Mouse (Mus musculus): ENCODE measurements around the gene 1110051M20Rik.

The 1110051M20Rik gene

GRCm38 (mm10) chr2:91457656-91458251 lies 13.2 kb upstream of the 1110051M20Rik start:
- DNase-seq (ENCODE audit: low read depth, low spot score), result no peak

- DNase-seq (ENCODE audit: low read depth, low spot score), result no peak
Measured at GRCm38 (mm10) chr2:91457259-91457655, 12.8 kb upstream of the 1110051M20Rik start, which contains the start of gene Lrp4. Gene Lrp4, plus strand, starts transcription at chr2:91457511.

- DNase-seq (ENCODE audit: low read depth, low spot score), result no peak
Measured at GRCm38 (mm10) chr2:91456491-91457100, 12.1 kb upstream of the 1110051M20Rik start.

GRCm38 (mm10) chr2:91455826-91456225 lies 11.3 kb upstream of the 1110051M20Rik start:
- DNase-seq (ENCODE audit: low read depth, low spot score), result peak; percentile 60

- no peak for DNase-seq (ENCODE audit: low read depth, low spot score)
Measured at GRCm38 (mm10) chr2:91454434-91454833, 9.9 kb upstream of the 1110051M20Rik start.

- DNase-seq (ENCODE audit: low read depth, low spot score), result no peak
Measured at GRCm38 (mm10) chr2:91453231-91454075, 8.9 kb upstream of the 1110051M20Rik start.

- no peak for DNase-seq (ENCODE audit: low read depth, low spot score)
Measured at GRCm38 (mm10) chr2:91452658-91453057, 8.2 kb upstream of the 1110051M20Rik start.

- no peak for DNase-seq (ENCODE audit: low read depth, low spot score)
Measured at GRCm38 (mm10) chr2:91450316-91450715, 5.8 kb upstream of the 1110051M20Rik start.

GRCm38 (mm10) chr2:91449662-91450061 lies 5.2 kb upstream of the 1110051M20Rik start:
- no peak for DNase-seq (ENCODE audit: low read depth, low spot score)

GRCm38 (mm10) chr2:91442241-91442640 lies 2.3 kb downstream of the 1110051M20Rik start:
- no peak for DNase-seq (ENCODE audit: low read depth, low spot score)

- no peak for DNase-seq (ENCODE audit: low read depth, low spot score)
Measured at GRCm38 (mm10) chr2:91441715-91442114, 2.8 kb downstream of the 1110051M20Rik start.

- DNase-seq (ENCODE audit: low read depth, low spot score), result no peak
Measured at GRCm38 (mm10) chr2:91440686-91441085, 3.8 kb downstream of the 1110051M20Rik start.

GRCm38 (mm10) chr2:91439876-91440275 lies 4.6 kb downstream of the 1110051M20Rik start:
- no peak for DNase-seq (ENCODE audit: low read depth, low spot score)

- no peak for DNase-seq (ENCODE audit: low read depth, low spot score)
Measured at GRCm38 (mm10) chr2:91439271-91439670, 5.2 kb downstream of the 1110051M20Rik start.

GRCm38 (mm10) chr2:91437116-91437815 lies 7.2 kb downstream of the 1110051M20Rik start:
- no peak for DNase-seq (ENCODE audit: low read depth, low spot score)

- no peak for DNase-seq (ENCODE audit: low read depth, low spot score)
Measured at GRCm38 (mm10) chr2:91436713-91437112, 7.8 kb downstream of the 1110051M20Rik start.

- DNase-seq (ENCODE audit: low read depth, low spot score), result no peak
Measured at GRCm38 (mm10) chr2:91430600-91430919, 13.9 kb downstream of the 1110051M20Rik start.

GRCm38 (mm10) chr2:91429915-91430599 lies 14.4 kb downstream of the 1110051M20Rik start:
- DNase-seq (ENCODE audit: low read depth, low spot score), result no peak

- no peak for DNase-seq (ENCODE audit: low read depth, low spot score)
Measured at GRCm38 (mm10) chr2:91429146-91429545, 15.4 kb downstream of the 1110051M20Rik start.

- DNase-seq (ENCODE audit: low read depth, low spot score), result no peak
Measured at GRCm38 (mm10) chr2:91426321-91426720, 18.2 kb downstream of the 1110051M20Rik start.

GRCm38 (mm10) chr2:91424061-91424720 lies 20.3 kb downstream of the 1110051M20Rik start:
- no peak for DNase-seq (ENCODE audit: low read depth, low spot score)
